In genomic region chr8:81608082-81608481, GRCm38 (mm10) we compare ENCODE assay signal across 21 mouse cellular contexts.
DNase-seq lines count a peak whose midpoint lies in the region; ATAC-seq and TF ChIP-seq lines count a peak whose summit lies in the region.
"Had no signal": no experiment of that assay in that cellular context is flagged by ENCODE, and none has a peak within 500 bp of the region (broad histone marks: within the 10 kb centered on the region; RNA-seq: fewer than 3 reads in every experiment).

No protein-coding gene starts in this region.

- no peaks in the 10 kb centered on the region for H3K9me3 ChIP-seq in lung, postnatal 0 days (ENCODE audit: low read length)
- H3K9me3 ChIP-seq: embryonic facial prominence, embryonic 13.5 days; embryonic facial prominence, embryonic 15.5 days; forebrain, embryonic 10.5 days; forebrain, embryonic 12.5 days had no signal

- H3K27ac ChIP-seq in lung, postnatal 0 days (ENCODE audit: low read length) = no peak overlapping the region
- H3K27ac ChIP-seq: embryonic facial prominence, embryonic 13.5 days; embryonic facial prominence, embryonic 15.5 days; forebrain, embryonic 10.5 days; forebrain, embryonic 12.5 days had no signal

- 53% methylated on average over 1 of the region's 1 CpGs for WGBS in lung, postnatal 0 days

- DNase-seq in lung, postnatal 0 days (ENCODE audit: low spot score) = peak; percentile 68
- DNase-seq in lung, postnatal 4 days = no peak
- DNase-seq in lung, postnatal 36 days = peak; percentile 47
- no peak for DNase-seq in lung, postnatal 14 days
- DNase-seq: adrenal gland, adult 2 months; adrenal gland, postnatal 10 days; adrenal gland, postnatal 25 days; cerebellum, adult 11 months; cerebellum, adult 18-20 months; cerebellum, adult 8-10 months; cerebellum, adult 9-11 months; cerebellum, postnatal 14 days; cerebellum, postnatal 36 days; embryo, embryonic 11 days had no signal

- H3K36me3 ChIP-seq in lung, postnatal 0 days (ENCODE audit: insufficient read depth, low read length) = no peaks in the 10 kb centered on the region
- H3K36me3 ChIP-seq: embryonic facial prominence, embryonic 13.5 days; embryonic facial prominence, embryonic 15.5 days; forebrain, embryonic 10.5 days; forebrain, embryonic 12.5 days had no signal

- no peaks in the 10 kb centered on the region for H3K4me1 ChIP-seq in lung, postnatal 0 days (ENCODE audit: insufficient read depth, low read depth, low read length)
- H3K4me1 ChIP-seq: embryonic facial prominence, embryonic 13.5 days; embryonic facial prominence, embryonic 15.5 days; forebrain, embryonic 10.5 days; forebrain, embryonic 12.5 days had no signal

- no peak overlapping the region for H3K4me2 ChIP-seq in lung, postnatal 0 days (replicated peaks; ENCODE audit: low read depth, low read length)
- H3K4me2 ChIP-seq: embryonic facial prominence, embryonic 13.5 days; embryonic facial prominence, embryonic 15.5 days; forebrain, embryonic 12.5 days had no signal

- H3K9ac ChIP-seq in lung, postnatal 0 days (replicated peaks; ENCODE audit: low read depth) = no peak overlapping the region
- H3K9ac ChIP-seq: embryonic facial prominence, embryonic 13.5 days; embryonic facial prominence, embryonic 15.5 days; forebrain, embryonic 12.5 days had no signal

- peak; percentile 41; the same call in 1 of the 2 replicates for TF ChIP-seq EP300 in lung, postnatal 0 days (IDR thresholded peaks at IDR 0.05)

- ATAC-seq in lung, postnatal 0 days = peak; percentile 68
- ATAC-seq: forebrain, embryonic 14.5 days; forebrain, embryonic 16.5 days had no signal

- no peaks in the 10 kb centered on the region for H3K27me3 ChIP-seq in lung, postnatal 0 days (replicated peaks; ENCODE audit: insufficient read depth, low read length)
- H3K27me3 ChIP-seq: embryonic facial prominence, embryonic 13.5 days; embryonic facial prominence, embryonic 15.5 days; forebrain, embryonic 12.5 days had no signal

- H3K4me3 ChIP-seq in lung, postnatal 0 days (ENCODE audit: low read depth, low read length) = no peak overlapping the region
- H3K4me3 ChIP-seq: embryonic facial prominence, embryonic 13.5 days; embryonic facial prominence, embryonic 15.5 days; erythroblast, embryonic 14.5 days; forebrain, embryonic 10.5 days; forebrain, embryonic 12.5 days had no signal

- no peak for TF ChIP-seq CTCF in lung, postnatal 0 days (IDR thresholded peaks at IDR 0.05)

Comparison
In these comparisons a context has a peak if more than half of its experiments do, and no peak if none do; other contexts are left out.
1. DNase-seq: peak in lung, postnatal 0 days (single experiment) and lung, postnatal 36 days (single experiment); none in lung, postnatal 4 days (0 of 2) and lung, postnatal 14 days (single experiment).